Mouse (Mus musculus): ENCODE measurements around the gene A230072I06Rik. TPM values are rescaled to one million over a fixed set of nuclear protein-coding genes. Genes with fewer than 3 reads are reported as not detected.

A230072I06Rik gene
- polyA plus RNA-seq (2012; rRNA removed) = 0.08 and 0.12 TPM in 2 replicates

- DNase-seq (ENCODE audit: extremely low spot score in 1 of 2, low spot score in 1 of 2) = peak in 1 of 2 experiments; percentile 35
These were observed at the start of gene A230072I06Rik for GRCm38 (mm10) chr8:12278663-12279312. TSS of gene A230072I06Rik (plus strand) at chr8:12278819.

- DNase-seq (ENCODE audit: extremely low spot score in 1 of 2, low spot score in 1 of 2) = no peak
These were observed 44.6 kb upstream of the A230072I06Rik start for GRCm38 (mm10) chr8:12234039-12234438.

- DNase-seq (ENCODE audit: extremely low spot score in 1 of 2, low spot score in 1 of 2) = no peak
These were observed 39.8 kb upstream of the A230072I06Rik start for GRCm38 (mm10) chr8:12238775-12239174.

GRCm38 (mm10) chr8:12240143-12240542 is 38.5 kb upstream of the A230072I06Rik start:
- no peak for DNase-seq (ENCODE audit: extremely low spot score in 1 of 2, low spot score in 1 of 2)

- DNase-seq (ENCODE audit: extremely low spot score in 1 of 2, low spot score in 1 of 2) = peak in 1 of 2 experiments; percentile 2
These were observed 34.9 kb upstream of the A230072I06Rik start for GRCm38 (mm10) chr8:12243746-12244145.

GRCm38 (mm10) chr8:12259890-12260289 is 18.7 kb upstream of the A230072I06Rik start:
- no peak for DNase-seq (ENCODE audit: extremely low spot score in 1 of 2, low spot score in 1 of 2)

- no peak for DNase-seq (ENCODE audit: extremely low spot score in 1 of 2, low spot score in 1 of 2)
These were observed 18.1 kb upstream of the A230072I06Rik start for GRCm38 (mm10) chr8:12260476-12261029.

- DNase-seq (ENCODE audit: extremely low spot score in 1 of 2, low spot score in 1 of 2) = no peak
These were observed 17.1 kb upstream of the A230072I06Rik start for GRCm38 (mm10) chr8:12261556-12261955.

GRCm38 (mm10) chr8:12264996-12265395 is 13.6 kb upstream of the A230072I06Rik start:
- no peak for DNase-seq (ENCODE audit: extremely low spot score in 1 of 2, low spot score in 1 of 2)

GRCm38 (mm10) chr8:12267863-12268262 is 10.8 kb upstream of the A230072I06Rik start:
- DNase-seq (ENCODE audit: extremely low spot score in 1 of 2, low spot score in 1 of 2) = no peak

GRCm38 (mm10) chr8:12268306-12268829 is 10.3 kb upstream of the A230072I06Rik start:
- no peak for DNase-seq (ENCODE audit: extremely low spot score in 1 of 2, low spot score in 1 of 2)

GRCm38 (mm10) chr8:12279482-12280192 is 1.0 kb downstream of the A230072I06Rik start:
- no peak for DNase-seq (ENCODE audit: extremely low spot score in 1 of 2, low spot score in 1 of 2)

GRCm38 (mm10) chr8:12282128-12282527 is 3.5 kb downstream of the A230072I06Rik start:
- peak in 1 of 2 experiments; percentile 17 for DNase-seq (ENCODE audit: extremely low spot score in 1 of 2, low spot score in 1 of 2)

GRCm38 (mm10) chr8:12290551-12290950 is 11.9 kb downstream of the A230072I06Rik start:
- DNase-seq (ENCODE audit: extremely low spot score in 1 of 2, low spot score in 1 of 2) = no peak

GRCm38 (mm10) chr8:12298326-12298950 is 19.8 kb downstream of the A230072I06Rik start:
- DNase-seq (ENCODE audit: extremely low spot score in 1 of 2, low spot score in 1 of 2) = peak in 1 of 2 experiments; percentile 53

- DNase-seq (ENCODE audit: extremely low spot score in 1 of 2, low spot score in 1 of 2) = no peak
These were observed 23.4 kb downstream of the A230072I06Rik start for GRCm38 (mm10) chr8:12301998-12302397.

GRCm38 (mm10) chr8:12312975-12313734 is 34.5 kb downstream of the A230072I06Rik start:
- no peak for DNase-seq (ENCODE audit: extremely low spot score in 1 of 2, low spot score in 1 of 2)

GRCm38 (mm10) chr8:12314258-12314657 is 35.6 kb downstream of the A230072I06Rik start:
- no peak for DNase-seq (ENCODE audit: extremely low spot score in 1 of 2, low spot score in 1 of 2)

GRCm38 (mm10) chr8:12315177-12315576 is 36.6 kb downstream of the A230072I06Rik start:
- no peak for DNase-seq (ENCODE audit: extremely low spot score in 1 of 2, low spot score in 1 of 2)
